Mouse (Mus musculus) forebrain, postnatal 0 days (tissue): ENCODE measurements around the gene Apod. TPM values are rescaled to one million over a fixed set of nuclear protein-coding genes. Genes with fewer than 3 reads are reported as not detected.
"Not testable (repeated sequence)": the region's sequence is repeated elsewhere in the genome, so short reads cannot be mapped to it uniquely, and the experiment has no call there.

Experiments
- ATAC-seq: fragments of 200-750 bp; cut with Nextera tagmentation; 2 replicates; pipeline ENCODE4 v1.8.0; 2017; ENCODE audit warnings: mild to moderate bottlenecking, moderate library complexity
- DNase-seq: peaks from one replicate; pipeline ENCODE4 v3.0.0-alpha.2; 2015
- H3K27ac ChIP-seq: fragments of 300-500 bp; sonication (generic); 2 replicates; pipeline ENCODE4 v1.5.1; 2014; ENCODE audit warnings: low read depth, mild to moderate bottlenecking, antibody characterized with exemption, low read length, moderate library complexity, mixed read lengths
- H3K27me3 ChIP-seq: fragments of 300-500 bp; sonication (generic); 2 replicates; pipeline ENCODE4 v1.6.1; 2014; ENCODE audit warnings: mild to moderate bottlenecking, low read length, mixed read lengths; ENCODE audit not compliant: insufficient read depth
- H3K36me3 ChIP-seq: fragments of 300-500 bp; sonication (generic); 2 replicates; pipeline ENCODE4 v1.6.1; 2014; ENCODE audit warnings: mild to moderate bottlenecking, moderate library complexity; ENCODE audit not compliant: insufficient read depth
- H3K4me1 ChIP-seq: fragments of 300-500 bp; sonication (generic); 2 replicates; pipeline ENCODE4 v1.6.1; 2014; ENCODE audit warnings: antibody characterized with exemption; ENCODE audit not compliant: insufficient read depth
- H3K4me2 ChIP-seq: fragments of 300-500 bp; sonication (generic); 2 replicates; pipeline ENCODE4 v1.6.1; 2014; ENCODE audit warnings: low read depth, mild to moderate bottlenecking, moderate library complexity
- H3K4me3 ChIP-seq: fragments of 300-500 bp; sonication (generic); 2 replicates; pipeline ENCODE4 v1.5.1; 2014; ENCODE audit warnings: low read depth, low read length, mixed read lengths
- H3K9ac ChIP-seq: fragments of 300-500 bp; sonication (generic); 2 replicates; pipeline ENCODE4 v1.6.1; 2014; ENCODE audit warnings: mild to moderate bottlenecking
- H3K9me3 ChIP-seq: fragments of 300-500 bp; sonication (generic); 2 replicates; pipeline ENCODE4 v1.6.1; 2016; ENCODE audit warnings: low read length
- CTCF ChIP-seq: sonication (generic); IDR thresholded peaks from 2 replicates; pipeline ENCODE4 v1.5.1; 2016; ENCODE audit warnings: antibody characterized with exemption, control low read depth, low read depth
- WGBS: fragments of 180-500 bp; shearing (Covaris S2); extraction: QIAGEN DNeasy Blood & Tissue Kit; methylation state at CpG from one replicate; pipeline ENCODE4 v1.1.7; 2014; 5-methylcytosine and 5-hydroxymethylcytosine counted together
- polyA plus RNA-seq: library from polyadenylated mRNA; unstranded; fragments of >200 nt; fragmentation: Nextera tagmentation; extraction: Ambion mirVana; gene quantifications from 2 replicates; pipeline ENCODE4 v1.2.1, GENCODE M21; 2015
- total RNA-seq: library from RNA; depleted of rRNA; stranded (reverse); fragments of >200 nt; gene quantifications from 2 replicates; pipeline ENCODE4 v1.2.3, GENCODE M21; 2014

Gene Apod
- total and polyA plus RNA-seq, 2 experiments from 2014 or later = 81.9 to 179 TPM

- no peak overlapping the region for H3K9ac ChIP-seq
- no peaks in the 10 kb centered on the region for H3K36me3 ChIP-seq
- DNase-seq = no peak
- no peak for ATAC-seq
- no peak for TF ChIP-seq CTCF
- H3K27ac ChIP-seq = no peak overlapping the region
- H3K9me3 ChIP-seq = no peaks in the 10 kb centered on the region
- no peak overlapping the region for H3K4me3 ChIP-seq
- H3K27me3 ChIP-seq = no peaks in the 10 kb centered on the region
- H3K4me2 ChIP-seq = no peak overlapping the region
- 9% methylated on average over 5 of the region's 5 CpGs for WGBS
- H3K4me1 ChIP-seq = no peaks in the 10 kb centered on the region
Observed at GRCm38 (mm10) chr16:31334796-31335195, 20.2 kb upstream of the Apod start.

DNA sequence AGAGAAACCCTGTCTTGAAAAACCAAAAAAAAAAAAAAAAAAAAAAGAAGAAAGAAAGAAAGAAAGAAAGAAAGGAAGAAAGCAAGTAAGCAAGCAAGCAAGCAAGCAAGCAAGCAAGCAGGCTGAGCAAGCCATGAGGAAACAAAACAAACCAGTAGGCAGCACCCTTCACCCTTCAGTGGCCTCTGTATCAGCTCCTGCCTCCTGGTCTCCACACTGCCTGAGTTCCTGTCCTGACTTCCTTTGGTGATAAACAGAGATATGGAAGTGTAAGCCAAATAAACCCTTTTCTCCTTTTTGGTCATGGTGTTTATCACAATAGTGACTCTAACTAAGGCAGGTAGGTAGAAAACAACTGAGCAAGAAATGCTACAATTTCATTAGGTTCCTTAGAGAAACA is 18.0 kb upstream of the Apod start:
- Histone ChIP-seq H3K4me1 (no peaks in the 10 kb centered on the region), H3K4me2 (no peak overlapping the region), H3K36me3 (no peaks in the 10 kb centered on the region), H3K27ac (no peak overlapping the region), H3K4me3 (no peak overlapping the region), H3K9me3 (no peaks in the 10 kb centered on the region), H3K9ac (no peak overlapping the region), H3K27me3 (no peaks in the 10 kb centered on the region)
- ATAC-seq = no peak
- DNase-seq = no peak
- no peak for TF ChIP-seq CTCF

DNA sequence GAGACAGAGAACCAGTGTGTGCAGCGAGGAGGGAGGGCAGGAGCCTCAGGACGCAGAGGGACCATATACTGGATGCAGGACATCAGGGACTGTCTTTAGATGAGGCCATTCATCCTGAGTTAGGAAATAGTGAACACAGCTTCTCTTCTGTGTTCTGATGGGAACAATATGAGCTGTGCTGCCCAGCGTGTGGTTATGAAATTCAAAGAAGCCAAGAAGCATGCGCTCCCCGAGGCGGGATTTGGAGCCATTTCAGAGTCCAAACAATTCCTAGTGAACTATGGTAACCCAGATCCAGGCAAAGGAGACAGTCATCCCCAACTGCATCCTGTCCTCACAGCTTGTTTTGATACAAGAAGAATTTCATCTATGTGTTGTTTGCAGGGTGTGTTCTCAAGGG is 16.4 kb upstream of the Apod start:
- H3K9ac ChIP-seq, H3K27me3 ChIP-seq, H3K4me1 ChIP-seq, H3K27ac ChIP-seq, H3K4me3 ChIP-seq, H3K4me2 ChIP-seq, DNase-seq, H3K9me3 ChIP-seq, ATAC-seq, H3K36me3 ChIP-seq: not testable (repeated sequence)
- WGBS = 83% methylated on average over 6 of the region's 6 CpGs

GRCm38 (mm10) chr16:31329668-31330067 is 15.1 kb upstream of the Apod start:
- no peaks in the 10 kb centered on the region for H3K9me3 ChIP-seq
- WGBS = 66% methylated on average over 2 of the region's 2 CpGs
- H3K27me3 ChIP-seq = no peaks in the 10 kb centered on the region
- DNase-seq (no peak), ATAC-seq (no peak)
- TF ChIP-seq CTCF = no peak
- H3K36me3 ChIP-seq = no peaks in the 10 kb centered on the region
- H3K4me3 ChIP-seq = no peak overlapping the region
- H3K4me2 ChIP-seq = no peak overlapping the region
- no peaks in the 10 kb centered on the region for H3K4me1 ChIP-seq
- H3K9ac ChIP-seq = no peak overlapping the region
- H3K27ac ChIP-seq = no peak overlapping the region

- Histone ChIP-seq H3K27me3 (no peaks in the 10 kb centered on the region), H3K27ac (no peak overlapping the region), H3K4me1 (no peaks in the 10 kb centered on the region), H3K4me3 (no peak overlapping the region), H3K36me3 (no peaks in the 10 kb centered on the region), H3K4me2 (no peak overlapping the region), H3K9me3 (no peaks in the 10 kb centered on the region), H3K9ac (no peak overlapping the region)
- DNase-seq (no peak), ATAC-seq (no peak)
- TF ChIP-seq CTCF = no peak
- 83% methylated on average over 2 of the region's 2 CpGs for WGBS
Observed at GRCm38 (mm10) chr16:31327891-31328290, 13.3 kb upstream of the Apod start.

DNA sequence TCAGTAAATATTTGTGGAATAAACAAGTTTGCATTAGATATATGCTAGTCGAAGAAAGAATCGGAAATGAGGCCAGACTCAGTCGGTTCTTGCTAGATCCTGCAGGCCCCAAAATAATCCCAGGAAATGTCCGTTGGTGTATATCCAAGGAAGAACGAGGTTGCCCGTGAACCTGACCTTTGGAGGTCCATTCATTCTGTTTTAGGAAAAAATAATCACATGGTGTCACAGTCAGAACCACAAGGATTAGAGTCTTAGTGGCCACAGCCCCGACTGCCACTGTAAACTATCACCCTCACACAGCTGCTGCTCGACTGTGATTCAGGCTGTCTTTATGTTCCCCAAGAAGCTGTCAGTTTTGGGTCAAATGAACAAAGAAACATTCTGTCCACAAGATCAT is 12.8 kb upstream of the Apod start:
- Histone ChIP-seq H3K4me1 (no peaks in the 10 kb centered on the region), H3K9ac (no peak overlapping the region), H3K4me3 (no peak overlapping the region), H3K4me2 (no peak overlapping the region), H3K27ac (no peak overlapping the region), H3K9me3 (no peaks in the 10 kb centered on the region), H3K27me3 (no peaks in the 10 kb centered on the region), H3K36me3 (no peaks in the 10 kb centered on the region)
- WGBS = 83% methylated on average over 8 of the region's 8 CpGs
- TF ChIP-seq CTCF = no peak
- DNase-seq (no peak), ATAC-seq (no peak)

- 84% methylated on average over 8 of the region's 8 CpGs for WGBS
- no peak for ATAC-seq
- TF ChIP-seq CTCF = no peak
- Histone ChIP-seq H3K9ac (no peak overlapping the region), H3K4me2 (no peak overlapping the region), H3K4me1 (no peaks in the 10 kb centered on the region), H3K9me3 (no peaks in the 10 kb centered on the region), H3K27me3 (no peaks in the 10 kb centered on the region), H3K36me3 (no peaks in the 10 kb centered on the region), H3K4me3 (no peak overlapping the region), H3K27ac (no peak overlapping the region)
- no peak for DNase-seq
Observed at GRCm38 (mm10) chr16:31326679-31327078, 12.1 kb upstream of the Apod start.

DNA sequence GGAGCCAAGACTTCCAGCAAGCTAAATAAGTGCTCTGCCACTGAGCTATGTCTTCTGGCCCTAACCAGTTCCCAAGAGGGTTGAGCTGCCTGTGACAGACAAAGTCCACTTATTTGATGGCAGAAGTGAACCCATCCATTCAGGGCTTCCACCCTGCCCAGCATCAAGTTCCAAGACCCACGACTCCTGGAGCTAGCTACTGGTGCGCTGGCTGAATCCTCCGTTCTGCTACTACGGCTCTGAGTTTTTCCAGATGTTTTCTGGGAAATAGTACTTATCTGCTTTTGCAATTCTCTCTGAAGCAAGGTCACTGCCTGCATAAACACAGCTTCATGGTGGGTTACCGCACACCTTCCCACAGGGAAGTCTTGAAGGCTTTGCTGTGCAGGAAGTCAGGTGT is 11.4 kb upstream of the Apod start:
- DNase-seq (no peak), ATAC-seq (no peak)
- 88% methylated on average over 5 of the region's 5 CpGs for WGBS
- H3K4me3 ChIP-seq = no peak overlapping the region
- no peak overlapping the region for H3K4me2 ChIP-seq
- H3K27me3 ChIP-seq = no peaks in the 10 kb centered on the region
- H3K9me3 ChIP-seq = no peaks in the 10 kb centered on the region
- TF ChIP-seq CTCF = no peak
- H3K27ac ChIP-seq = no peak overlapping the region
- H3K4me1 ChIP-seq = no peaks in the 10 kb centered on the region
- H3K36me3 ChIP-seq = no peaks in the 10 kb centered on the region
- H3K9ac ChIP-seq = no peak overlapping the region
